Mouse (Mus musculus): Measurements from ENCODE around the gene Tmem247. TPM values are rescaled to one million over a fixed set of nuclear protein-coding genes. Genes with fewer than 3 reads are reported as not detected.

The Tmem247 gene
- polyA plus RNA-seq, 1 experiment from 2014 or later: not detected

DNA sequence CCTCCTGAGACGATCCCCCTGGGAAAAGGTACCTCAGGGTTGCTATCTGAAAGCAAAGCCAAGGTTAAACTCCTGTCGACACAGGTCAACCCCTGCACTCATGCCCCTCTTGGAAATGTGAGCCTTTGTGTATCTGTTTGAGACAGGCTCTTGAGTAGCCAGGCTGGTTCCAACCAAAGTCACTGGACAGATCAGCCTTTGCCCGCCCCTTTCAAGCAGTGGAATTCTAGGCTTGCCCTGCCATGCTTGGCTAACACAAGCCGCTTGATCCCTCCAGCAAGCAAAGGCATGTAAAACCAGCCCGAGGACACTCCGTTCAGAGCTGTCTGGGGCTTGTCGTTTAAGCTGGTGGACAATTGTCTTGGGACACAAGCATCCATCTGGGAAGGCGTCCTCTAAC lies 8.8 kb upstream of the Tmem247 start:
- WGBS (ENCODE audit: insufficient replicate concordance): 72% methylated on average over 8 of the region's 8 CpGs
- H3K4me2 ChIP-seq (ENCODE audit: low read depth, low read length): no peak overlapping the region
- H3K27ac ChIP-seq (ENCODE audit: low read depth): no peak overlapping the region
- no peaks in the 10 kb centered on the region for H3K27me3 ChIP-seq (ENCODE audit: insufficient read depth, low read length)
- TF ChIP-seq CTCF (IDR thresholded peaks at IDR 0.05; ENCODE audit: low read depth): no peak
- peaks cover 30% of the 10 kb centered on the region for H3K4me1 ChIP-seq (ENCODE audit: insufficient read depth)
- no peaks in the 10 kb centered on the region for H3K9me3 ChIP-seq (ENCODE audit: low read length)
- no peaks in the 10 kb centered on the region for H3K36me3 ChIP-seq (replicated peaks; ENCODE audit: insufficient read depth, low read length)
- ATAC-seq (no peak), DNase-seq (no peak)
- H3K9ac ChIP-seq (replicated peaks): no peak overlapping the region
- no peak overlapping the region for H3K4me3 ChIP-seq (ENCODE audit: low read depth, low read length)

DNA sequence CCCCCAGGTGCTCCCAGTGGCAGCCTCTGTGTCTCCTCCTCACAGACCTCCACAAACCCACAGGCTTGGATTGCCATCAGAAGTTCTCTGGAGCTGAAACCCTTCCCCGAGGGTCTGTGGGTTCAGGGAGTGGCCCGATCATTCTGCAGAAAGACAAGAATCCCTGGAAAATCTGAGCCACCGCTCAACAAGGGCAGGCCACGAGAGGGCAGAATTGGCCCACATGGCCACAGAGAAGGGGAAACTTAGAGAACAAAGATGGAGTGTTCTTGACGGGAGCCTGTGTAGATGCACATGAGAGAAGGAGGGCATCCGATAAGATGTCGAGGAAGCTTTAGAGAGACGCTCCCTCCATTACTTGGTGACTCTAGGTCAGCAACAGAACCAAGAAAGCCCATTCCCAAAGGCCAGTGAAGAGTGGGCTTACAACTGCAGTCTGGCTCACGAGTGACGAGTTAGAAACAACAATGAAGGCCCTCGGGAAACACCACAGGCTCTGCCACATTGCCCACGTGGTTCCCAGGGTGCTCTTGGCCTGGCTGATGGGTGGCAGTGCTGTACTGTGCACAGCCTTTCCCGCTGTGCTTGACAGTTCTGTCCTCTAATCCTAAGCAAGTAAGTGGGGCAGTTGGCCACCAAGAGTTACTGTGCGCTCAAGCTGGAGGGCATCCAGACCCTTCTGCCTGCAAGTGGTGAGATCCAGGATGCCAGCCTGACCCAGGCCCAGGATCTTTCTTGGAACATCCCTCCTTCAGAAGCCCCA lies 7.2 kb upstream of the Tmem247 start:
- 74% methylated on average over 14 of the region's 14 CpGs for WGBS (ENCODE audit: insufficient replicate concordance)
- H3K9ac ChIP-seq (replicated peaks): no peak overlapping the region
- peaks cover 14% of the 10 kb centered on the region for H3K4me1 ChIP-seq (ENCODE audit: insufficient read depth)
- no peaks in the 10 kb centered on the region for H3K27me3 ChIP-seq (ENCODE audit: insufficient read depth, low read length)
- no peak overlapping the region for H3K4me2 ChIP-seq (ENCODE audit: low read depth, low read length)
- H3K4me3 ChIP-seq (ENCODE audit: low read depth, low read length): no peak overlapping the region
- no peak for ATAC-seq
- H3K36me3 ChIP-seq (replicated peaks; ENCODE audit: insufficient read depth, low read length): no peaks in the 10 kb centered on the region
- no peaks in the 10 kb centered on the region for H3K9me3 ChIP-seq (ENCODE audit: low read length)
- TF ChIP-seq EP300 (IDR thresholded peaks at IDR 0.05; ENCODE audit: low read depth) (no peak), CTCF (IDR thresholded peaks at IDR 0.05; ENCODE audit: low read depth) (peak; percentile 60)
- H3K27ac ChIP-seq (ENCODE audit: low read depth): no peak overlapping the region
- DNase-seq: no peak

DNA sequence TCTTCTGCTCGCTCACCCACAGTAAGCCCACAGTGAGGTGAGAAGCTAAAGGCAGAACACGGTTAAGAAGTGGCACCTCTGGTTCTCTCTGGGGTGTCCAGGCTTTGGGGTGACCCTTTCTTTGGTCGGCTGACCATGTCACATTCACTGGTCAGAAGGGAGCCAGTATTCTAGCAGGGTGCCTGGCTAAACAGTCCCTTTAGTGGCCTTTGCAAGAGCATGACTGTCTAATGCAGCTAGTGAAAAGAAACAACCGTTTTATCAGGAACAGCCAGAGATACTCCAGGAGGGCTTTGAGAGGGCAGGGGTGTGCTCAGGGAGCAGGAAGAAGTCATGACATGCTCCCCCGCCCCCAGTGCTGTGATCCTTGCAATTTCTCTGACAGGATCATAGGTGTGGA lies 5.9 kb upstream of the Tmem247 start:
- Histone ChIP-seq H3K27ac (ENCODE audit: low read depth) (no peak overlapping the region), H3K4me2 (ENCODE audit: low read depth, low read length) (no peak overlapping the region), H3K27me3 (ENCODE audit: insufficient read depth, low read length) (no peaks in the 10 kb centered on the region), H3K9me3 (ENCODE audit: low read length) (no peaks in the 10 kb centered on the region), H3K36me3 (replicated peaks; ENCODE audit: insufficient read depth, low read length) (no peaks in the 10 kb centered on the region), H3K9ac (replicated peaks) (no peak overlapping the region), H3K4me3 (ENCODE audit: low read depth, low read length) (no peak overlapping the region), H3K4me1 (ENCODE audit: insufficient read depth) (peaks cover 6% of the 10 kb centered on the region; the same call in 1 of the 2 replicates)
- WGBS (ENCODE audit: insufficient replicate concordance): 40% methylated on average over 5 of the region's 5 CpGs
- TF ChIP-seq CTCF (IDR thresholded peaks at IDR 0.05; ENCODE audit: low read depth): no peak
- no peak for TF ChIP-seq EP300 (IDR thresholded peaks at IDR 0.05; ENCODE audit: low read depth)
- ATAC-seq (peak; percentile 31), DNase-seq (peak; percentile 11)

DNA sequence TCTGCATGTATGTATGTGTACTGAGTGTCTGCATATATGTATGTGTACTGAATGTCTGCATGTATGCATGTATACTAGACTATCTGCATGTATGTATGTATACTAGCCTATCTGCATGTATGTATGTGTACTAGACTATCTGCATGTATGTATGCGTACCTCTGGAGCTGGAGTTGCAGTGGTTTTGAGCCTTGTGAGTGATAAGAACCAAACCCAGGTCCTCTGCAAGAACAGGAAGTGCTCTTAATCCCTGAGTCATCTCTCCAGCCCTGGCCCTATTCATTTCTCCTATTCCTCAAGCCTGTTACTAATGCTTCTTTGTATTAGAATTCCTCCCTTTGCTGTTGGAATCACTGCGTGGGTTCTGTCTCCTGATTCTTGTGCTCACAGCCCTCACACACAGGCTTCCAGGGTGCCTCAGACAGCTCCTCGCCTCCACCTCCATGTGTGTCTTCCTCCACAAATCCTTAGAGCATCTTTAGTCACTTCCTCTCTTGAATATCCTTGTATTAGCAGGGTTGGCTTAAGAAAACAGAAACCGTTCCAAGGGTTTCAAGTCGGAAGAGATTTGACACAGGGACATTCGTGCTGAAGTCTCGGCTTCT lies 4.0 kb upstream of the Tmem247 start:
- no peak overlapping the region for H3K27ac ChIP-seq (ENCODE audit: low read depth)
- ATAC-seq (no peak), DNase-seq (no peak)
- H3K27me3 ChIP-seq (ENCODE audit: insufficient read depth, low read length): no peaks in the 10 kb centered on the region
- WGBS (ENCODE audit: insufficient replicate concordance): 70% methylated on average over 7 of the region's 7 CpGs
- TF ChIP-seq CTCF (IDR thresholded peaks at IDR 0.05; ENCODE audit: low read depth) (no peak), EP300 (IDR thresholded peaks at IDR 0.05; ENCODE audit: low read depth) (no peak)
- H3K4me2 ChIP-seq (ENCODE audit: low read depth, low read length): no peak overlapping the region
- H3K4me3 ChIP-seq (ENCODE audit: low read depth, low read length): no peak overlapping the region
- peaks cover 6% of the 10 kb centered on the region; the same call in 1 of the 2 replicates for H3K4me1 ChIP-seq (ENCODE audit: insufficient read depth)
- H3K9ac ChIP-seq (replicated peaks): no peak overlapping the region
- no peaks in the 10 kb centered on the region for H3K36me3 ChIP-seq (replicated peaks; ENCODE audit: insufficient read depth, low read length)
- H3K9me3 ChIP-seq (ENCODE audit: low read length): no peaks in the 10 kb centered on the region

DNA sequence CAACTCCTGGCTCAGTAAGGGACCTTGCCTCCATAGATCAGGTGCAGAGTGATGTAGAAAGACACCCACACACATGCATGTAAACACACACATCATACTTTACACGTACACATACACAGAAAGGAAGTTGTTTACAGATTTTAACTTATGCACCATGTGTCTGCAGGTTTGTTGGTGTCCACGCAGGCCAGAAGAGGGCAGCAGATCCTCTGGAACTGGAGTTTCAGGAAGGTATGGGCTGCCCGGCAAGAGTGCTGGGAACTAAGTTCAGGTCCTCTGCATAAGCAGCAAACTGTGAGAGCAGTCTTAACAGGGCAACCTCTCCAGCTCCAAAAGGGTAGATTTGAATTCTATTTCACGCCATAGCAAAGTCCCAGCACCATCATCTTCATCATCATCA lies 1.6 kb upstream of the Tmem247 start:
- Histone ChIP-seq H3K9ac (replicated peaks) (no peak overlapping the region), H3K9me3 (ENCODE audit: low read length) (no peaks in the 10 kb centered on the region), H3K27ac (ENCODE audit: low read depth) (no peak overlapping the region), H3K4me2 (ENCODE audit: low read depth, low read length) (no peak overlapping the region), H3K4me3 (ENCODE audit: low read depth, low read length) (no peak overlapping the region), H3K27me3 (ENCODE audit: insufficient read depth, low read length) (no peaks in the 10 kb centered on the region), H3K36me3 (replicated peaks; ENCODE audit: insufficient read depth, low read length) (no peaks in the 10 kb centered on the region), H3K4me1 (ENCODE audit: insufficient read depth) (peaks cover 6% of the 10 kb centered on the region; the same call in 1 of the 2 replicates)
- TF ChIP-seq CTCF (IDR thresholded peaks at IDR 0.05; ENCODE audit: low read depth) (peak; percentile 39), EP300 (IDR thresholded peaks at IDR 0.05; ENCODE audit: low read depth) (no peak)
- 72% methylated on average over 4 of the region's 4 CpGs for WGBS (ENCODE audit: insufficient replicate concordance)
- ATAC-seq (no peak), DNase-seq (no peak)

DNA sequence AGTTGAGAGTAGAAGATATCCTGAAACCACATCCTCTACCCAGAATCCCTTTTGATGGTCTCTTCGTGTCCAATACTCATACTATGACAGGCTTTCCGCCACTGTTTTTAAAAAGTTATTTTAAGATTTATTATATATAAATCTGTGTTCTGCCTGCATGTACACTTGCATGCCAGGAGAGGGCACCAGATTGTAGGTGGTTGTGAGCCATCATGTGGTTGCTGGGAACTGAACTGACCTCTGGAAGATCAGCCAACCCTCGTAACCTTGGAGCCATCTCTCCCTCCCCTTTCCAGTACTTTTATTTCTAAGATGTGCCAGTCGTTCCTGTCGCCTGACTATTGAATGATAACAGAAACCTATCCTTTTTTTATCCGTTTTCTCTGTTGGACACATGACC lies 1.6 kb downstream of the Tmem247 start:
- no peak overlapping the region for H3K27ac ChIP-seq (ENCODE audit: low read depth)
- H3K4me3 ChIP-seq (ENCODE audit: low read depth, low read length): no peak overlapping the region
- no peak overlapping the region for H3K4me2 ChIP-seq (ENCODE audit: low read depth, low read length)
- no peaks in the 10 kb centered on the region for H3K36me3 ChIP-seq (replicated peaks; ENCODE audit: insufficient read depth, low read length)
- no peaks in the 10 kb centered on the region for H3K27me3 ChIP-seq (ENCODE audit: insufficient read depth, low read length)
- WGBS (ENCODE audit: insufficient replicate concordance): 49% methylated on average over 6 of the region's 6 CpGs
- H3K9me3 ChIP-seq (ENCODE audit: low read length): no peaks in the 10 kb centered on the region
- DNase-seq (peak; percentile 31), ATAC-seq (no peak)
- no peak overlapping the region for H3K9ac ChIP-seq (replicated peaks)
- H3K4me1 ChIP-seq (ENCODE audit: insufficient read depth): no peaks in the 10 kb centered on the region
- TF ChIP-seq CTCF (IDR thresholded peaks at IDR 0.05; ENCODE audit: low read depth): peak; percentile 68
- TF ChIP-seq EP300 (IDR thresholded peaks at IDR 0.05; ENCODE audit: low read depth): no peak
